Mouse (Mus musculus) adrenal gland, postnatal 4 days (tissue): Measurements from ENCODE around the gene Fnbp1. TPM values are rescaled to one million over a fixed set of nuclear protein-coding genes. Genes with fewer than 3 reads are reported as not detected.

Experiments
- DNase-seq, 2 experiments: peaks; one replicate each; pipeline ENCODE4 v3.0.0; 2021 to 2022; ENCODE audit warnings: low spot score in 2 of 2, mixed read lengths in 2 of 2
- total RNA-seq, 2 experiments: library from RNA; stranded (reverse); gene quantifications; 2 replicates each; pipeline ENCODE4 v1.2.3; 2021

The Fnbp1 gene
- total RNA-seq, 2 experiments from 2014 or later = 69.0 to 82.4 TPM

DNA sequence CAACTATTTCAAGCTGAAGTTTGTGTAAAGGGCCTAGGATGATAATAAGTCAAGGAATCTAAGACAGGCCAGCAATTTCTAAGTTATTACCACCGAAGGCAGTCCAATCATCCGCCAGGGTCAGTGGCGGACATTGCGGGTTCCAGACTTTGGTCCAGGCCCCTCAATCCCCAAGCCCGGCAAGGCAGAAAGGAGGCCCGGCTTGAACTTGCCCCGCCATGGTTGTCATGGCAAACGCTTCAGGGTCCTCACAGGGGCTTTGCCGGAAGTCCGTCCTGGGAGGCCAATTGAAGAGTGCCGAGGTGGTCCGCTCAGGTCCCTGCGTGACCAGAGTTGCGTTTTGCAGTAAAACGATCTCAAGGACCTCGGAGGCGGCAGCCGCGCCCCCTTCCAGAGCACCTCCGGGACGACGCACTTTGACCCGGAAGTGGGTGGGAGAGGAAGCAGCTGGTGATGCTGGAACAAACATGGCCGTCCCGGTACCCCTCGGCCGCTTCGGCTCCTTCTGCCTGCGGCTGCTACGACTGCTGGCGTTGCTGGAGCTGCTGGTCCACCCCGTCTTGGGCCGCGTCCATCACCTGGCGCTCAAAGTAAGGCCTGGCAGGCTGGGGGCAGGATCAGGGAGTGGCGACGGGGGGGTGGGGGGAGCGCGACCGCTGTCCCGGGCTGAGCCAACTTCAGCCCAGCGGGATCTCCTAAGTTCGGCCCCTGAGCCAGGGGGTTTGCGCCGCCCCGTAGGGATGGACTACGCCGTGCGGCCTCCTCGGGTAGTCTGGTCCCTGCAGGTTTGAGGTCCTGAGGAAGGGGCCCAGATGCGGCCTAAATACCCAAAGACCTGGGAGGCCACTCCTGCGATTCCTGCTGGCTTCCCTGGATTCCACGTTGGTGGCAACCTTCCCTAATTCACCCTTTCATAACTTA is 10.3 kb upstream of the Fnbp1 start, which contains the start of gene Gpr107:
Gene Gpr107, plus strand, starts transcription at position 425 of the 921 bp plus-strand sequence.
- DNase-seq = peak; percentile 67 to 75

DNA sequence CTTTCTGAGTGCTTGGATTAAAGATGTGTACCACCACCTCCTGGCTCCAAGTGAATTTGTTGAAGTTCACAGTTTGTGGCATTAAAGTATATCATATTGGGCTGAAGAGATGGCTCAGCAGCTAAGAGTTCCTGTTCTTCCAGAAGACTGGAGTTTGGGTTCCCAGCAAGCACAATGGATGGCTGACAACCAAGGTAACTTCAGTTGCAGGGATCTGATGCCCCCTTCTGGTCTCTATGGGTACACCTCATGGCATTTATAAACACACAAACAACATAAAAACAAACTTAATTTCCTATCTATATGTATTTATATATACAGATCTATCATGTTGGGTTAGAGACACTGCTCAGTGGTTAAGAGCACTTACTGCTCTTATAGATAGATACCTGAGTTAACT is 9.0 kb upstream of the Fnbp1 start:
- DNase-seq = no peak

DNA sequence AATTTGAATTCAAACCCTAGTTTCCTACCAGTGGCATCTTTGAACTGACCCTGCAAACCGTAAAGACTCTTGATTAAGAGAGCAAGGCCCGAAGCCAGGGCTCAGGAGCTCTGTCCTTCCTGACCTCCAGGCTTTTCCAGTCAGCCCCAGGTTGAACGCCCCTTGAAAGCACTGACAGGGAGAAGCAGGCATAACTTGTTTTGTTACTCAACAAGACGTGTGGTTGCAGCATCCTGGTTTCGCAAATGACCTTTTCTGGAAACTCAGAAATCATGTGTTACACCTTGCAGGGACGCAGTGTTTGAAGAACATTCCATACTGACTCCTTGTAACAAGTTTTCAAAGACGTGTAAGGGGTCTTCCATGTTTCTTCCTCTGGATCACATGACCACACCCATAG is 5.2 kb upstream of the Fnbp1 start:
- no peak for DNase-seq

DNA sequence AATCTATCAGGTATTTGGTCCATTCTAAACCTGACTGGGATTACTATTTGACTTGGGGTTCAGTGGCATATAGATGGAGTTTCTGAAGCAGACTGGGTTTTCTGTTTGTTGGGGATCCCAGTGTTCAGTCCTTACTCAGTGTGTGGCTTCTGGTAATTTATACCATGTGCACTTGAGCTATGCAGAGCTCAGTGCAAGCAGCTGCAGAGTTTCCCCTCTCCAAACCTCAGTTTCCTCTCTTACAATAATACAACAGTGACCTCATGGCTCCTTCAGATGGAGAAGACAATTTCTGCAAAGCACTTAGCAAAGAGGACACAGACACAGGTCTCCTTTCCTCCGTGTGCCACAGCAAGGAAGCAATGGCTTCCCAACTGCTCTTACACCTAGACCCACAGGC is 3.1 kb upstream of the Fnbp1 start:
- DNase-seq = no peak

DNA sequence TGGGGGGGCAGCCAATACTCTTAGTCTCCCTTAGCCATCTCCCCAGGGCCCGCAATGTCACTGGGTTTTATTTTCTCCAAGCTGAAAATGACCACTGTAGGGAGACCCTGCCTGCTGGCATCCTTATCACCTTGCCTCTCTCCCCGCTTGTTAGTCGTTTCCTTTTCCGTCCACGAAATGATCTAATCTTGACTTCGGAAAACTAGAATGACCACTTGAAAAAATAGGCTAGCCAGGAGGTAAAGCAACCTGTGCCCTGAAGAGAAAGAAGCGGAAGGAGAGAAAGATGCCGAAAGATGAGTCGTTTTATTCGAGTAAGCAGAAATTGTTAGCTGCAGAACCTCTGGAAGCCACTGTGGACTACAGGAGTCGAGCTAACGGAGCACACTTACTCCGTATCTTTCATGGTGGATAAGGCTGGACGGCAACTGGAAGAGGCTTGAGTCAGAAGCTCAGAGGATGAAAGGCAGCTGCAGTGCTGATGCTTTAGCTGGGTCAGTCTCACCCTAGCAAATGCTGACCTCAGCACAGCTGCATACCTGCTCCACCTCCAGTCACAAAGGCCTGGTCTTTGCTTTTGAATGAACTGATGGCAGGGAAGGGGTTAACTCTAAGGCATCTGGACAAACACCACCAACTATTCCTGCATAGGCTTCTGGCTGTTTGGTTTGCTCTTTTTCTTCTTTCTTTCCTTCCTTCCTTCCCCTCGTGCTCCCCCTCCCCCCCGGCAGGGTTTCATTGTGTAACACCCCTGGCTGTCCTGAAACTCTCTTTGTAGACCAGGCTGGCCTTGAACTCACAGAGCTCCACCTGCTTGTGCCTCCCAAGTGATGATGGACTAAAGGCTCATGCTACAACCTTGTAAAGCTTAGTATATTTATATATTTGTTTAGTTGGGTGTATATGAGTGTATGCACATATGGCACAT is 2.2 kb upstream of the Fnbp1 start:
- DNase-seq = no peak

DNA sequence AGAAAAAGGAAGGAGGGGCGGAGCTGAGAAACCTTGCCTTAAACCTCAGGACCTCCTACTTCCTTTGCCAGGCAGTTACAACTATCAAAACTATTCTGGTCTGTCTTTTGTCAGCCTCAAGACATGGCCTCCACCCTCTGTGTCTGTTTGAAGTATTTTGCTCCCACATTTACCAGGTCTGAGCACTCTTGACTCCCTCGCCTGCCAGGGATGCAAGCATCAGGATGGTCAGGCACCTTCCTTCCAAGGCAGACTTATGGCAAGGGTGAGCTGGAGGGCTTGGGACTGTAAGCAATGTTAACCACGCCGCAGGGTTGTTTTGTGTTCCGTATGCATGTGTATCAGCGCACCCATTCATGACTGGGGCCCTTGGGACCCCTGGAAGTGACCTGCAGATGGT is 1.5 kb upstream of the Fnbp1 start:
- no peak for DNase-seq

DNA sequence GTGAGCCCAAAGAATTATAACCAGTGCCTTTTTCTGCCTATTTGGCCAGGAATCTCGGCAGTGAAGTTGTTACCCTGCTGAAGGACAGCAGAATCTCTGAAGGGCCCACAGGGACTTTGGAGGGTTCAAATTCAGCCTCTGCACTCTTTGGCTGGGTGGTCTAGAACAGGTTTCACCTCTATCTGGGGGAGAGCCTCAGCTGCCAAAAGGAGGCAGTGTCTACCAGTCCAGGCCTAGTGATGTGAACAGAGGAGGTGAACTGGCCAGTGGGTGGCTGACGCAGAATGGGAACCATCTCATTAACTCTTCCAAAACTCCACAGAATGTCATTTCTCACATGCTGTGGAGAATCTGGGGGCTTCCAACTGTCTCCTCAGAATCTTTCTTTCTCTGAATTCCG is 697 bp upstream of the Fnbp1 start:
- no peak for DNase-seq

DNA sequence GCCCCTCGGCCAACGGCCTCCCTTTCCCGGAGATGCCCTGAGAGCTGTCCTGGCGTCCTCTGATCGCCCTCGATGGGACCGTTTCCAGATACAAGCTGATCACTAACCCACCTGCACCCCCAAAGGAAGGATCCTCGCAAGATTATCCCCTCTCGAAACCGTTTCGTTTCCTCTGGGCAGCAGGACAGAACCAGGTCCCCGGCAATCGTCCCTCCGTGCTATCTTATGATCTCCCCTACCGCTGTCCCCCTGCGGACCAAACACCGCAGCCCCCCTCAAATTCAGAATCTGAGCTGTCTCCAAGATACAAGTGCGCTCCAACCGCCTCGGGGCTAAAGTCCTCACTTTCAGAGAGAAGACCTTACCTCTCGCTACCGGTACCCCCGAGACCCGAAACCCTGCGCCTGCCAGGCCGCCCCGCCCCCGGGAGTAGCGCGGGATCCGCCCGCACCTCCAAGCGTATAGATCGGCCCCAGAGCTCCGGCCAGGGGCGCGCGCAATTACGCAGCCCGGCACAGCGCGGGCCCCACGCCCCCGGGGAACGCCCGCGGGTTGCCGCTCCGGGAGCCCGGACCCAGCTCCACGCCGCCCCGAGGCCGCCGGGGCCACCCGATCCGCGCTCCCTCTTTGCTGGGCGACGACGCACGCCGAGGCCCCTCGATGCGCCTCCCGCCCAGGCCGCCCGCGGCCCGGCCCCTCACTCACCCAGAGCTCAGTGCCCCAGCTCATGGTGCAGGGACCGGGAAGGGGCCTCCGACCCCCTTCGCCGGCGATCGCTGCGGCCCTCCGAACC is 538 bp downstream of the Fnbp1 start:
- DNase-seq = no peak

DNA sequence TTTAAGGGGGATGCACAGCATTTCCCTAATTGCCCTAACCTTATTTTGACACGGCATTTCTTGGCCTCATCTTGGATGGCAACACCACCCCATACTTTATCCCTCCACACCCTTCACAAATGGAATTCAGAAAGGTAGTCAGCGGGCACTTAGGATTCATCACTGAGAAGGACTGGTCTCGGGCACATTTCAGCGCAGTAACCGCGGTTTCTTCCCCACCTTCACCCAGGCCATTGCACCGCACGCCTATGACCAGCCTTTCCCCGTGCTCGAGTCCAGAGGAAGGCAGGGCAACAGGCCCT is 1.1 kb downstream of the Fnbp1 start:
- DNase-seq = no peak

DNA sequence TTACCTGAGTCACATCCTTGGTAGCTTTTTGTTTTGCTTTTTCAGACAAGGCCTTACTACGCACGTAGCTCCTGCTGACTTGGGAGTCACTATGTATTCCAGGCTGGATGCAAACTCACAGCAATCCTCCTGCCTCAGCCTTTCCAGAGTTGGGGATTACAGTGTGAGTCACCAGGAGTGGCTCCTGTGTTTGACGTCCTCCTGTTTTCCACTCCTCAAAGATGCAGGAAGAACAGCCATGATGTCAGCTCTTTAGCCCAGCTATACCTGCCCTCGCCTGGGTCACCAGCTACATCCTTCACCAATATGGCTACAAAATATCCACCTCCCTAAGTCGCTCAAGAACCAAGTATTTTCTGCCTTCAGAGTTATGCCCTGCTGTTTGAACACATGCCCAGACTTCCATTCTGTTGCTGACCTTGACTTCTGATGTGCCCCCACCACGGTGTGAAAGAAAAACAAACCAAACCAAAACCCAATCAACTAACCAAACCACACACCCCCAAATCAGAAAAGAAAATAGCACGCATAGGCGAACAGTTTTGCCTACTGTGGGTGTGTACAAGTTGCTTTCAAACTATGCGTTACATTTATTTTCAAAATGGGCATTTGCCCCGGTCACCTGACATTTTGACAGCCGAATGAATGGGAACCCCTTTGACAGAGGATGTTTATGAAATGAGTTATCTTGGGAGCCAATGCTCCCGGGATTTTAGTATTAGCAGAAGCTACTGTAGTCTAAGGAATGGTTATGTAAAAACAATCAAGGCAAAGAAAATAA is 1.6 kb downstream of the Fnbp1 start:
- no peak for DNase-seq

DNA sequence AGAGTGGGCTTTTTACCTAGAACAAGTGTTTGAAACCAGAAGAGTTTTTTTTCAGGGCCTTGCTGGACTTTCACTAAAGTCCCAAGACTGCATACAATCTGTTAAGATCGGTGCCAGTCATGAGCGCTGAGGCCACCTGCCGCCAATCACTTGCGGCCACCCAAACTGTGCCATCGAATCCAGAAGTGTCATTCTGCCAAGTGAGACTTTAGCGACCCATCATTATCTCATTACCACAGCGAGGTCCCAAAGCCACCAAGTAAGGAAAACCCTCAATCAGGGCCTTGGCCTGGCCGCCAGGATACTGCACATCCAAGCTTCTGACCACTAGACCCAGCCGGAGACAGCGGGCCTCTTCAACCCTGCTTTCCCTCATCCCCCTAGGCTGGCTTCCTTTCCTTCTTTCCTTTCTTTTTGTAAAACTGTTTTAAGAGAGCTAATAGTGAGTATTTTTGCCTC is 2.6 kb downstream of the Fnbp1 start:
- no peak for DNase-seq

DNA sequence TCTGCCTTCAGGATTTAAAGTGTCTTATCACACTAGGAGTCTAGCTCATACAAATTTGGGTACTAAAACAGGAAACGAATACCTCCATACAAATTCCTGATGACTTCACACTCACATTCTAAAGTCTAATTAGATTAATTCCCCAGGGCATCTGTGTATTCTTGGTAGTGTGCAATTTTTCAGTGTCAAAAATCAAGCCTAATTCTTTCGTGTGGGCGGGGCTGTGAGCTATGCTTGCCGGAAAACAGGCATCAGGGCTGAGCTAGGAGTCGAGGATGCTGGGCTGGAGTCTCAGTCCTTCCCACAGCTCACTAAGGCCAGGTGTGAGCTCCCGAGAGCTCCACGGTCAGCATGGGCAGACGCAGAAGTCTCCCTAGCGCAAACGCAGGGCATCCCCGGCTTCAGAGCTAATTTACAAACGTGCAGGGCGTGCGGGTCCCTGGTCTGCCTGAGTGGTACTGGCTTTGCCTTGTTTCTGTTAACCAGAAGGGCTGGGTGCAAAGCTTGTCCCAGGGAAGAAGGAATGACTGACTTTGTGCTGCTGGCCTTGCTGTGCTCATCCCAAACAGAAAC is 4.7 kb downstream of the Fnbp1 start:
- no peak for DNase-seq

DNA sequence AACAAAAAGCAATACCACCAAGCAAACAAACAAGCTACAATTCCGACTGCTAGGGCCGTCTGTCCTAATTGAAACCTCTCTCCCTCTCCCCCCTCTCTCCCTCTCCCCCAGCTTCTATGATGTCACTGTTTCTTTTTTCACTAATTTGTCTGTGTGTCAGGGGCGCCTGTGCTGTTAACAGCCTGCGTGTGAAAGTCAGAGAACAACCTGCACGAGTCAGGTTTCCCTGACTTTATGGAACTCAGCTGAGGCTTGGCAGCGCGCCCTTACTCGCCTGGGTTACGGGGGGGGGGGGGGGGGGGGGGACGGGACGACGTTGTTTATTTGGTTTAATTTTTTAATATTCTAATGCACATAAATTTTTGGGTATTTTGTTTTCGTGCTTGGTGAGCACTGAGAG is 5.5 kb downstream of the Fnbp1 start:
- DNase-seq = no peak

DNA sequence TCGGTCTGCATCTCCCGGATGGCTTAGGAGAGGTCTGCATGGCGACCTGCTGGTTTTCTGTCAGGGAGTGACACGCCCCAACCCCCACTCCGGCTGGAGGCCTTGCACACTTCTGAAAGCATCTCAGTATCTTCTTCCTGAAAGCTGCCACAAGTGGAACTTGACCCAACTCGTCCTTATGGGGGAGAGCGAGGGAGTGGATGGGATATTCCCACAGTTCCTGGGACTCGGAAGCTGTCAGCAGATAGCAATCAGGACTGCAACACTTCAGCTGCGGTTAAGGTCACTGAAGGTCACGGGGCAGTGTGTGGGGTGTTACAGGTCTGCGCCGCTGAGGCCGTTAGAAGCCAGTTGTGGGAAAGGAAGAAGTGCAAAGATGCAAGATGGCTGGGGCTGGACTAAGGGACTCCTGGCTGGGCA is 6.3 kb downstream of the Fnbp1 start:
- no peak for DNase-seq

DNA sequence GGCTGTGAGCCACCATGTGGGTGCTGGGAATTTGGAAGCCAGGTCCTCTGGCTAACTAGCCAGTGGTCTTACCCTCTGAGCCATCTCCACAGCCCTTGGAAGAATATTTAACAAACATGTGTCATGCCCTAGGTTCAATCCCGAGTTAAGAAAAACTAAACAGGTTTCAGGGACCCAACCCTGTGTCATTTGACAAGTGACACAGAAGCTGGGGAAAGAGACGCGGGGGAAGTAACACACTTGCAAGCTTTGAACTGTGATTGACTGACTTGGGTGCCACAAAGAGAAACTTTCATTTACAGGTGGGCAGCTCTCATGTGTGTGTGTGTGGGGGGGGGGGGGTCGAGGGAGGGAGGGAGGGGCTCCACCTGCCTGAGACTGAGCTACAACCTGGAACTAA is 7.8 kb downstream of the Fnbp1 start:
- DNase-seq = no peak

DNA sequence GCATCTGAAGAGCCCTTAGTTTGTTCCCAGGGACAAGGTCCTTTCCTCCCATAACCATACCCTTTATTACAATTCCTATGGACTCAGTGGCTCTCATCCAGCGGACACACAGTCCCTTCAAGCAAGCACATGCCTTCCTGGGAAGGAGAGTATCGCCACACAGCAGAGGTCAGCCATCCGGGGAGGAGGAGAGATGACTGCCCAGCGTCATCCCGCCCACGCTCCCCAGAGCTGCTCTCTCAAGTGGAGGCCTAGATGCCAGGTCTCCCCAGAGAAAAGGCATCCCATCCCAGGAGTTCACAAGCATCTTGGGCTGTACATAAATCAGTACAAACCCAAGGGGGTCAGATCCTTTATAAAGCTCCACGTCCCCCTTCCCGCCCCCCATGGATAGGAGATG is 9.1 kb downstream of the Fnbp1 start:
- DNase-seq = no peak

DNA sequence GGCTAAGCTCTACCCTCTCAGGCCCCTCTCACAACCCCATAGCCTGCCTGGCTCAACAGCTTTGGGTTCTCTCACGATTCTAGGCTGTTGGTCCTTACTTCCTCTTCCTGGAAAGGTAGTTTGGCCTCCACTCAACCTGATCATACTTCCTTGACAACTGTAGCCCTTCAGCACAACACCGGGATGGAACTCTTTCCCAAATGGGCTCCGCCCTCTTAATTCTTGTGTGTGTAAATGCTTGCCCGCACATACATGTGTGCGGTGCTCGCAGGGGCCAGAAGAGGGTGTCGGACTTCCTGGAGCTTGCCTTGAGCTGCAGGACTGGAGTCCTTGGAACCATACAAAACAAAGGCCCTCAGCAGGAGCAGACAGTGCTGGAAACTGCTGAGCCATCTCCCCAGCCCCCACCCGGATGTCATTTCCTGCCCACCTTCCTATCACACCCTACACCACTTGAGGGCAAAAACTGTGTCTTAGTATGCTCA is 11.0 kb downstream of the Fnbp1 start:
- DNase-seq = no peak

DNA sequence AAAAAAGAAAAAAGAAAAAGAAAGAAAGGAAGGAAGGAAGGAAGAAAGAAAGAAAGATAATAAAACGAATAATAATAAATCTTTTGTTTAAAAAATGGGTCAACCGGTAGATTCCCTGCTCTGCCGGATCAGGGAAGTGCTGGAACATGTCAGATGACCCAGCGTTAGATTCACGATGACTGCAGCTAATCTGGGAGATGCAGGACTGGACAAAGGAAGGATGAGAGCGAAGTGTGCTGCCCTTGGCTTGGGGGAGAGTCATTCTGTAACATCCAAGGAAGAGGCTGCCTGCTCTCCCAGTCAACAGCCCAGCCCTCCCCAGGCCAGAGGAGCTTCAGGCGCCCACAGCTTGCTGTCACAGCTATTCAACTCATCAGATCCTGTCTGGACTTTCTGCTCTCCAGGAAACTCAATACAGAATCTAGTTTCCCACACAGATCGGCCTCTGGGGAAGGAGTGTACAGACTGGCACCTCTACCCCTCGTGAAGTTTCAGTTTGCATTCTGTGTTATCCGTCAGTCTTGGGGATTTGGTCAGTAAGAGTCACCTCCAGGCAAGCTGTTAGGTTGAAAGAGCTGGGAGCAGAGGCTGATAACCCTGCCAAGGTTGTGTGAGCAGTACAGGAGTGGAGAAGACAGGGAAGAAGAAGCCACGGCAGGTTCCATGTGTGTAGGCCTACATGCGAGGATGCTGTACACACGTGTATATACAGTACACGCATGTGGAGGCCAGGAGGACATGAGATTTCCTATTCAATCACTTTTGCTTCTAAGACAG is 11.9 kb downstream of the Fnbp1 start:
- no peak for DNase-seq

DNA sequence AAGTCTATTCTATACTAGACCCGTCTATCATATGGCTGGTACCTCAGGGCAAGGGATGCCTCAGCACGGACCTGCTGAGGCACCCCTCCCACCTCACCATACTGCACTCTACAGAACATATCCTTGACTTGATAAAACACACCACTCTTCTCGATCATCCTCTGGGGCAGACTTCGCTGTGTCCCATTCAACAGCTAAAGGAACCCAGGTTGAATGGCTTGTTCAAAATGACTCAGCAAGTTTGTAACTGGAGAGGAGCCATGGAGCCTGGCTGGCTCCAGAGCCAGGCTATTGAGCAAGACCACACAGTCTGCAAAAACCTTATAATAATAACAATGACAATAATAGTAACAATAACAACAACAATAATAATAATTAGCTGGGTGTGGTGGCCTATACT is 13.9 kb downstream of the Fnbp1 start:
- no peak for DNase-seq
